Mouse (Mus musculus) adrenal gland, postnatal 25 days (tissue): Measurements from ENCODE around the gene D5Ertd579e. TPM values are rescaled to one million over a fixed set of nuclear protein-coding genes. Genes with fewer than 3 reads are reported as not detected.
"Not testable (repeated sequence)": the region's sequence is repeated elsewhere in the genome, so short reads cannot be mapped to it uniquely, and the experiment has no call there.

ENCODE experiments used
- DNase-seq: peaks from one replicate; pipeline ENCODE4 v3.0.0; 2021; ENCODE audit warnings: mixed read lengths
- total RNA-seq: library from RNA; stranded (reverse); gene quantifications from 2 replicates; pipeline ENCODE4 v1.2.3, GENCODE M21; 2021

D5Ertd579e gene
- total RNA-seq, 1 experiment from 2014 or later: 63.3 TPM

- DNase-seq: no peak
Observed at GRCm38 (mm10) chr5:36683586-36683985, 12.2 kb downstream of the D5Ertd579e start.

DNA sequence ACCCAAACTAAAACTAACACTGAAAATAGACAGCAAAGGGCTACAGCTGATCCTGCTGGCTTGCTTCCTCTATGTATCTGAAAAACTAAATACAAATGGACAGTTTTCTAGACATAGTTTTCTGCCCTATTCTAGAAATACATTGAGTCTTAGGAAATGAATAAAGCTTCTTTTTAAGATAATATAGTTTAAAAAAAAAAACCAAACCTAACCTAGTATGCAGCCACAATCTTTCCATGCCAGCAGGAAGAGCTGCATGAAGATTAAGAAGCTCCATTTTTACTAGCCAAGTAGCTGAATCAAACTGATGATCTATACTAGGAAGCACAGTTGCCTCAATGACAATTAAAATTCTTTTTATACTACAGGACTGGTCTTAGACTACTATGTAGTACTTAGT, 14.6 kb downstream of the D5Ertd579e start:
- DNase-seq: no peak

GRCm38 (mm10) chr5:36679918-36680598, 15.8 kb downstream of the D5Ertd579e start:
- no peak for DNase-seq

DNA sequence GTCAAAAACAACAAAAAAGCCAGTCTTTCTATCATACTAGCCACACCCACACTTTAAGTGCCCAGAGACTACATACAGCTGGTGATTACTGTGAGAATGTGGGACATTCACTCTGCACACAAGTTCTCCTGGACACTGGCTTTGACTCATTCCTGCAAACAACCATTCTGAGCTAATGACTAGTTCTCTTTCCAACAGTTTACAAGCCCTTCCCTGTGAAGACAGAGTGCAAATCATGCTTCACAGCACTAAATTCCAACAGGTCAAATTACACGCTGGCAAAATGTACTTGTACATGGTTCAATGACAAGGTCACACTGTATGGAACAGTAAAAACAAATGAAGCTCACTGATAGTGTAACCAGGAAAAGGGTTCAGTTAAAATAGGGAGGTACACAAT, 17.0 kb downstream of the D5Ertd579e start:
- DNase-seq: no peak

DNA sequence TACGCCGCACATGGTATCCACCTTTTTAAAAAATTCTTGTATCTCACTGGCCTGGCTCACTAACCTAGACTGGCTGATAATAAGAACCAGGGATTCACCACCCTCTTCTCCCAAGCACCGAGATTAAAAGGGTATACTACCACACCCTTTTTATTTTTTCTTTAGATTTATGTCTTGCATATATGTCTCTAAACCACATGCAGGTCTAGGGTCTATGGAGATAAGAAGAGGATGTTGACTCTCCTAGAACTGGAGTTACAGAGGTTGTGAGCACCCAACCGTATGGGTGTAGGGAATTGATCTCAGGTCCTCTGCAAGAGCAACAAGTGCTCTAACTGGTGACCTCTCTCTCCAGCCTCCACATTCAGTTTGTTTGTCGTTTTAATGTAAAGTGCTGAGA, 17.9 kb downstream of the D5Ertd579e start:
- no peak for DNase-seq

GRCm38 (mm10) chr5:36675466-36675865, 20.4 kb downstream of the D5Ertd579e start:
- DNase-seq: no peak

GRCm38 (mm10) chr5:36674658-36675433, 21.0 kb downstream of the D5Ertd579e start:
- DNase-seq: no peak

DNA sequence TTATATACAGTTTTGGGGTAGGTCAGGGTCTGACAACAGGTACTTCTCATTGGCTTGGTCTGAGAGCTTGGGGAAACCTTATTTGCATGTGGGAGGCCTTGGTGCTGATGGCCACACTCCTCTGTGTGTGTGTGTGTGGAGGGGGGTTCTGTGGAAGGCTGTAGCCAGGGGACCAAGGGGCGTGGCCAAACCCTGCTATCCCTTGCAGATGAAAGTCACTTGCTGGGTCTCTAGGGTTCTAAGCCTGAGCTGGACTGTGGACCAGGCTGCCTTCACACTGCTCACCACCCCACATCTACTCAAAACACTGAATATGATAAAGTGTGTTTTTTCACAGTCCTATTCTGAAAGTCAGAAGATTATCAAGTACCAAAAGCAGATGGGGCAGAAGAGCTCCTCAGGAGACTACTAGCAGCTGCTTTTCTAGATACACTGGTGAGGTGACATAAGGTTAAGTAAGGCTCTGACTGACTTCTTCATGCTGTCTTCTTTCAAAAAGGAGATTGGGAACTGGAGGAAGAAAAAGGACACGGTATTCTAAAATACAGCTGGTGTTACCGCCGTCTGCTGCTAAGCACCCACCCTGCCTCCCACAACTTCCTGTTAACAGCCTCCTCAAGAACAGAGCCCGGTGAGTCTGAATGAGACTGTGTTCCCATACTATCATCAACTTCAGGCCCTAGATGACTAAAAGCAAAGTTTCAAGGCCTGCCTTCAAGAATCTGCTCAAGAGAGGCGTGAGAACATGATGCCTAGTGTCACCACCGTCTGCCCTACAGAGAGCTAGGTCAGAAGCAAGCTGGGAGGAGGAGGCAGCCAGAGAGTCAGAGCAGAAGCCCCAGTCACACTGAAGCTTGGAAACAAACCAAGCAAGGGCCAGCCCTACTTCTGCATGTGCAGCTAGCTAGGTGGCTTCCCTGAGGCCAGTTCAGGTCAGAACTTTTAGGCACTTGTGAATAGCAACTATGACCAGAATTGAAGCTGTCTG, 26.5 kb downstream of the D5Ertd579e start:
- DNase-seq: no peak

DNA sequence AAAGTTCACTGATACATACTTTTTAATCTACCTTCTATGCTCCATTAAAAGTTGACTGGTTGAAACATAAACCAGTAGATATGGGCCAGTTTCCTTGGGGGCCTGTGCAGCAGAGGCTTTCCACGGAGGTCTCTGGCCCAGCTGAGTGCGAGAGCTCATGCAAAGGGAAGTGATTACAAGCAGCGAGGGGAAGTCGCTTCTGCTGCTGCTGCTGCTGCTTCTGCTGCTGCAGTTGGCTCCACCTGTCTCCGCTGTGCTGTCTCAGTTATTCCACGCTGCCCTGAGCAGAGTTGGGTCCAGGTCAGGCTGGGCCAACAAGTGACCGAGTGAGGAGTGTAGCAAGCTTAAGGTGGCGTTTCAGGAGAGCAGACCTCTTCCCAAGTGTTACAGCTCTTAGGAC, 27.3 kb downstream of the D5Ertd579e start:
- no peak for DNase-seq

GRCm38 (mm10) chr5:36667986-36668385, 27.8 kb downstream of the D5Ertd579e start:
- not testable (repeated sequence) for DNase-seq

DNA sequence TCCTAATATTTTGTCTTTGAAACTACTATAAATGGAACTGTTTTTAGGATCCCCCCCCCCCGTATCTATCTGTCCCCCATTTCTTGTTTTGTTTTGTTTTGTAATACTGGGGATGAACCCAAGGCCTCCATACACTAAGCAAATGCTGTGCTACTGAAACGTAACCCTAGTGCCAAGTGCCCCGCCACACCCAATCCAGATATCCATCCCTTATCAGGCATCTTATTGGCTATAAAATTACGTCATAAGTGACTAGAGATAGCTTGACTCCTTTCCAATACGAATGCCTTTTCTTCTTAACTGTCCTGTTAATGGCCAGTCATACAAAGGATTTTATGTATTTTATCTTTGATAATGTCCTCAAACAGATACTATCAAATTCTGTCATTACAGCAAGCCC, 28.7 kb downstream of the D5Ertd579e start:
- DNase-seq: no peak

DNA sequence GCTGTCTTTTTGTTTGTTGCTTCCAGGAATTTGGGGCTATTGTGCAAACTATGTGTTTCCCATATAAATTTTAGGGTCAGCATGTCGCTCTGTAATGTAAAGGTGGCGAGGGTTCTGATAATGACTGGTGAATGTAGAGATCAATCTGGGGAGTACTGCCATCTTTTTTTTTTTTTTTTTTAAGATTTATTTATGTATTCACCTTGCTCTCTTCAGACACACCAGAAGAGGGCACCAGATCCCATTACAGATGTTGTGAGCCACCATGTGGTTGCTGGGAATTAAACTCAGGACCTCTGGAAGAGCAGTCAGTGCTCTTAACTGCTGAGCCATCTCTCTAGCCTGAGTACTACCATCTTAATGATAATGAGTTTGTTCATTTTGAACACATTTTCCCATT, 29.1 kb downstream of the D5Ertd579e start:
- not testable (repeated sequence) for DNase-seq

DNA sequence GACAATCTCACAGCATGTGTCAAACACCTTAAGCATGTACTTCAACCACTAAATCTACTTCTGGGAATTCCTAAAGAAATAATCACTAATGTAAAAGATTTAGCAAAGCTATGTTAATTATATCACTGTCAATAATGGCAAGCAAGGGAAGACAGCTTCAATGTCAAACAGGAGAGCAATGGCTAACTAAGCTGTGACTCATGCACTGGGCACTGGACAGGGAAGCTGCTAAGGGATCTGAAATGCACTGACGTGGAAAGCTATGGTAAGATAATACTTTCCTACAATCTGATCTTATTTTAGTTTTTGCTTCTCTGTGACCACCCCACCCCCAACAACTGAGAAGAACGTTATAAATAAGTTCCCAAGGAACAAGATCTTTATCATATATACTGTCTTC, 32.5 kb downstream of the D5Ertd579e start:
- no peak for DNase-seq

GRCm38 (mm10) chr5:36660977-36661760, 34.7 kb downstream of the D5Ertd579e start:
- not testable (repeated sequence) for DNase-seq

GRCm38 (mm10) chr5:36625612-36626011, 70.2 kb downstream of the D5Ertd579e start:
- DNase-seq: no peak

- DNase-seq: no peak
Observed at GRCm38 (mm10) chr5:36623670-36624069, 72.2 kb downstream of the D5Ertd579e start.

GRCm38 (mm10) chr5:36621058-36621449, 74.8 kb downstream of the D5Ertd579e start:
- no peak for DNase-seq

DNA sequence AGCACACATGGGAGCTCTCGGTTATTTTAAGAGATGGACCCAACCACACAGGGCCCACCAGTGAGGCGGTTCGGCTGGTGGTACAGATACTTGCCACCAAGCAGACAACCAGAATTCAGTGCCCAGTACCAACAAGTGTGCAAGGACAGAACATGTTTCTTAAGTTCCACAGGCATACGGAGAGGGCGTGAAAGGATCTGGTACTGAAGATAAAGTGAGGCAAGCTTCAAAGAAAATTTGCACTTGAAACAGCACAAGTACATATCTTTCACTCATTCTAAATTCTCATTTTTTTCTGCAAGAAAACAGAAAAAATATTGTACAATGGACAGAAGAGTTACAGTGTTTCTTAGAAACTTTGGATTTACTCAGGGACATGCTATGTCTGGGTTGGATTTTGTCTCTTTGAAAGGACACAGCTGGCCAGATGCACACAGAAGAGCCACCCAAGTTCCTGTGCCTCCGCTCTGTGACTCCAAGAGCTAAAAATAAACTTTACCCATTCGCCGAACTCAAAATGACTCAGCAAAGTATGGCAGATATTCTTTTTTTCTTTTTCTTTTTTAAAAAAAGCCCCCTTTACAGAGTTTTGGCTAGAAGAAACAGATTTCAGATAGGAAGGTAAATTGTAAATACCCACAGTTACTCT, 75.3 kb downstream of the D5Ertd579e start:
- DNase-seq: no peak

- DNase-seq: no peak
Observed at GRCm38 (mm10) chr5:36618890-36619289, 76.9 kb downstream of the D5Ertd579e start.

DNA sequence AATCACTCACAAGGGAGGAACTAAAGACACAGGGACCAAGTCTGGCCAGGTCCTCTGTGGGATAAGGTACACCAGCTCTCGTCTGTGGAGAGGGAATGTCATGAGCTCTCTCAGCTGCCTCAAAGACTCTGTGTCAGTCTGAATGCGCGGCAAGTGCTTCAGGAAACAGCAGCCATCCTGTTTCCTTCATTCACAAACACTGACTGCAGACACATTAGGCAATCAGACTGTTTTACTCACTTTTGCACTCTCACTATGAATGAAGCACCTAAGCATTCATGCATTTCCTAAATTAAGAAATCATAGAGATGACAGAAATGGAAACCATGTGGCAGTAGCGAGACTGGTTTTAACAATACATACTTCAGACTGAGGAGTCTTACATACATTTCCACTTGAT, 77.5 kb downstream of the D5Ertd579e start:
- no peak for DNase-seq

DNA sequence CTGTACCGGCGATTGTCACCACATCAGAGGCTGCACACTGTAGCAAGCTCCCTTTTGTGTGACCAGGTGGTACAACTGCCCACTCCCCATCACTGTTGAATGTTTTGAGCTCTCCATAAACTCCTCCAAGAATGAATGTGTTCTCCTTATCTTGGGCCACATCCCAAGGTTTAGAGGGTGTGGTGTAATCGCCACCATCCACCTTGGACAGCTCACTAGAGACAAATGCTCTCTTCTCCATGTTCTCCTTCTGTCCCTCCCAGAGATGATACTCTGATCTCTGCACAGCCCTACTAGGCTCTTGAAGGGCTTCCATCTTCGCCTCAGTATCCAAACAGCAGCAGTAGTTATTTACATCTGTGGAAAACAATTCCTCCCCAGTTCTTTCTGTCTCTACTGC, 81.7 kb downstream of the D5Ertd579e start:
- DNase-seq: no peak
